Mouse (Mus musculus) MEL-GATA-1-ER (cell line): ENCODE measurements at regions not wholly inside any gene's neighbourhood (a gene's known extent, or its start where the extent isn't known, plus 50 kb on each side); places are given as distances from the start of the nearest gene placed in this dataset.
A peak's percentile ranks its signal among the peaks of the same experiment; 100 is the strongest.

Source experiments
- DNase-seq: peaks from one replicate; pipeline ENCODE4 v3.0.0-alpha.2; 2012; ENCODE audit warnings: low read depth; ENCODE audit errors: extremely low read depth

DNA sequence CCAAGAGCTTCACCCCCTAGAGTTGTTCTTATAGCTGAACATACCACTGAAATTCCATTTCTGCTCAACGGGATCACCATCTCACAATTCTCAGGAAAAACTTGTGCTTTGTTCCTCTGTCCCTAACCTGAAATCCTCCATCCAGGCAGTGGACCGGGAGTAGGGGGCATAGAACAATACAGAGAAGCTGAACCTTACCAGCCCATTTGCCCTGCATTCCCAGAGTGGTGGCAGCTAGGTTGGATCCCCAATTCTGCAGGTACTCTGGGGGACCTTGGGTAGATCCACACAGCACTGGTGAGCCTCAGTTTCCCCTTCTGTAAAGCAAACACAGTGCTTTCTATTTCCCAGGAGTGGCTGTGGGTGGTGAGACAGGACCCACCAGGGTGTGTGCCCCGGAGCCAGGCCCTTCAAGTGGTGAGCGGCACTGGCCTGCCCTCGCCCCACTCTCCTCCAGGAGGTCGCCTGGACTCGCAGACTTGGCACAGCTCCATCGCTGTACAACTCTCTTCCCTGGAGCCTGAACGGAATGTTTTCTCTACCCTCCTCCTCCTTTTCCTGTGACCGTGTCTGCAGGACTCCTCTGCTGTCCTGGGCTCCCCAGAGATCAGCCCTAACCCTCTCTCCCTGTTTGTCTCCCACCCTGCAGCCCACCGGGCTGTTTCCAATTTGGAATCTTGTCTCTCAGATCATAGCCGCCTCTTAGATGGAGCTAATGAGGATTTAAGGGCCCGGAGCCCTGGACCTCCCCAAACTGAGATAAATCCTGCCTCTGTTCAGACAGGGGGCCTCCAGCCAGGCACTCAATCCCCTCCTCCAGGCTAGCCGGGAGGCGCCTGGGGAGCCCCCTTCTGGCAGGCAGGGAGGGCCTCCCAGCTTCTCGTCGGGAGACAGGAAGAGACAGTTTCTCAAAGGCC, 52.3 kb upstream of the Cux1 start:
- no peak for DNase-seq

DNA sequence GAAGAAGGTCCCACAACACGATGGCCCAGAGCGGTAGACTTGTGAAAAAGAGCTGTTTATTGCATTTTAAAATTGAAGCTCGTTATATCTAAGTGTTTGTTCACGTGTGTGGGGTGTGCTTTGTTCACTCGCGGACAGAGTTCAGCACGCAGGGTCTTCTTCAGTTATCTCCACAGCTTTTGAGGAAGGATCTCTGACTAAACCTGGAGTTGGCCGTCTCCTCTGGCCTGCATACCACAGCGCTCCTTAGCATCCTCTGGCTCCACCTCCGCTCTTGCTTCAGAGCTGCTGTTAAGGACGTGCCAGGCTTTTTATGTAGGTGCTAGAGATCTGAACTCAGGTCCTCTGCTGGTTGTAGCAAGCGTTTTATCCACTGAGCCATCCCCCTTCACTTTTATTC, 52.9 kb upstream of the Cux1 start:
- no peak for DNase-seq

DNA sequence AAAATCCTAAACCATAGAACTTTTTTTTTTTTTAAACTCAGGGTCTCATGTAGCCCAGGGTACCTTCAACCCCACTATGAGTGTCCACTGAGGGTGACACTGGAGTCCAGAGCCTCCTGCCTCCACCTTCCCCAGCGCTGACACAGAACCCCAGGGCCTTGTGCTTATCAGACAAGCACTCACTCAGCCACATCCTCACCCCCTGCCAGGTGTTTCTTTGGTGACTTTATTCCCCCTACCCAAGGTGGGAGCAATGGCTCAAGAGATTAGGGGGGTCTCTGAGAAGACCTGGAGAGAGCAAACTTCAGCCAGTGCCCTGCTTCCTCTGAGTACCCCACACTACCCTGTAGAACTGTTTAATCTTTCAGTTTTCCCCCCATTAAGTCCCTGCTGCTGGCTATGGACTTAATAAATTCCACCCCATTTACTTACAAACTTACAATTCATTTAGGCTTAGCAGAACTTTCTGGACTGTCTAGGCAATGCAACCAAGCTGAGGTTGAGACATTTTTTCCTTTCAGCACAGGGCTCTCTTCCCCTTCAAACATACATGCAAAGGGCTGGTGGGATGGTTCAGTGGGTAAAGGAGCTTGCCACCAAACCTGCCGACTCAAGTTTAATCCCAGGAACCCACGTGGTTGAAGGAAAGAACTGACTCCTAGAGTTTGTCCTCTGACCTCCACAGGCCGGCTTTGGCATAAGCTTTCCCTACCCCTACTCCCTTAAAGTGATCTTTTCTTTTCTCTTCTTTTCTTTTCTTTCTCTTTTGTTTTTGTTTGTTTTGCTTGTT, 54.2 kb upstream of the Cux1 start:
- no peak for DNase-seq

DNA sequence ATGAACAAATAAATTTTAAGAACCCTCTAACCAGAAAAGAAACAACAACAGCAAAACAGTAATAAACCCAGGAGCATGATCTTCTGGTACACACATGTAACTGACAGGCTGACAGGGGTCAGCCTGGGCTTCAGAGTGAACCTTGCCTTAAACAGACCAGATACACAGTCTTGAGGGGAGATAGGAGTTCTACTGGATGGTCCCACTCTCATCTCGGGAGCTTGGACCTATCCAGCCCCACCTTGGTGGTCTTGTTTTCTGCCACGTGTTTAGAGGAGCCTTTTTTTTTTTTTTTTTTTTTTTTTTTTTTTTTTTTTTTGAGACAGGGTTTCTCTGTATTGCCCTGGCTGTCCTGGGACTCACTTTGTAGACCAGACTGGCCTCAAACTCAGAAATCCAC, 54.9 kb upstream of the Cux1 start:
- no peak for DNase-seq

DNA sequence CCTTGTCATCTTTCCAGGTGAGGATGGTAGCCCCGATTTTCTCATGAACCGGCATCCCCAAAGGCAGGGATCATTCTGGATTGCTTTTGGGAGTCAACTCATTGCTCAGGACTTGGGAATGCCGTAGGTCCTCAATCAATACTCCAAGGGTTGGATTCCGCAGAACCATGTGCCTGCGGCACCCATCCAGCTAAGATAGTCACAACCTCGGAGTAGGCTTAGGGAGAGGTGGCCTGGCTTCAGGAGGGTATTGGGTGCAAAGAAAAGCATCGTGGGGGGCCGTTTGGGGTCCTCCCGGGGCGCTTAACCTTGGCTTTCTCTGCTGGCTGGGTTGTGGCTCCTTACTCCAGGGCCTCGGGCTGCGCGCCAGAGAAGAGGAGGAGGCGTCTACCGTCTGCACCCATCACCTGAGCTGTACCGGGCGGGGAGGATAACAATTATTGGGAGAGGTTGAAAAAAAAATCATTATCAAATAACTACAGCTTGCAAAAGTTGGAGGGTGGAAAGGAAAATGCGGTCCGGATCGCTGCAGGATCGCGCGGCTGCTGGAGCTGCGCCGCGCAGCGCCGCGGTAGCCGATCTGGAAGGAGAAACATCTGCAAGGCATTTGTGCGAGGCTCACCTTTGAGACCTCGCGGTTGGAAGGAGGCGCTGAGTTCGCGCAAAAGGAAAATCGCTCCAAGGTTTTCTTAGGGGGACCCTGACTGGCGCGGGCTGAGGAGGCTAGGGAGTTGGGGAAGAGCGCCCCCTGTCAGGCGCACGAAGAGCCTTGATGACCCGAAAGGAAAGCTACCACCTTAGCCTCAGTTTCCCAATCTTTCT, 55.6 kb upstream of the Cux1 start:
- peak; percentile 91 for DNase-seq

DNA sequence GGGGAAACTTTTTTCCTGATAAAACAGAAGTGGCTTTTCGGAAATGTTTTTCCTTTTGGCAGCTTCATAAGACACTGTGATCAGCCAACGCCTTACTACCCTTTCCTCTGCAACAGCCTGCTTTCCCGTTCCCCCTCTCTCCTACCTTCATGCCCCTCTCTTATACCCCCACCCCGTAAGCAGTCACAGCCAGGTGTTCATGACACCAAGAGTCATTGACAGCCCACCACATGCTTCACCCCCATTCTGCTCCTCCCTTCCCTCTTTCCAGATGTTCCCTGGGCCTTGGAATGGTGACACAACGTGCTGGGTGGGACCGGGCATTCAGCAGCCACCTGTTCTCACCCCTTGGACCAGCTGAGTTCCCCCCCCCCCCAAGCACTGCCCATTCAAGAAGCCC, 56.5 kb upstream of the Cux1 start:
- DNase-seq: no peak

DNA sequence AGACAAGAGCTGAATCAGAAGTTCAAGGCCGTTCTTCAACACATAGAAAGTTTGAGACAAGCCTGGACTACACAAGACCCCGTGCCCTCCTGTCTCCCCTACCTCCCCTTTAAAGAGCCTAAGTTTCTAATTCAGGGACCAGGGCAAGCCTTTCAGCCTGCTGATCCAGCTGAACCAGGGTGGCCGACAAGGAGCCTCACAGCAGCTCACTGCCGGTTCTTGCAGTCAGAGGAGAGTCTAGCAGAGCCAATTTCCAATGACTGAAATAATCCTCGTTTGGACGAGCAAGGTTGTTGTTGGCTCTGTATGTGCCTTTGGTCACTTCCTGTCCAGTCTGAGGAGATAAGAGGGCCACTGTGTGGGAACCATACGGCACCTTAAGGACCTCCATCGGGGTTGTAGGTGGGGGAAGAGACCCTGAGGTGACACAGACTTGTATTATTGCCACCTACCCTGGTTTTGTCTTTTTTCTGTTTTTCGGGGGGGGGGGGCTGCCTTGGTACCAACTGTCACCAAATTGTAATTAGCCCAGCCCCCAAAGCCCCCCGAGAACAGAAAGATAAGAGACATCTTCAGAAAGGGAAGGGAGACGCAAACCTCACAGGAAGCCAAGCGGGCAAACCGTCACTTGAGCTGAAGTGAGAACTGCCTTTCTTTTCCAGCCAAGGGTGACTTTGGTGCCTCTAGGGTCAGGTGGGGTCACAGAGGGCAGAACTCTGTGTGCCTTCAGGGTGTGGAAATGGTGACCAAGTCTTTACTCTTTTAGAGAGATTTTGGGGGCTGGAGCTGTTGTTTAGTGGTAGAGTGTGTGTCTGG, 58.1 kb upstream of the Cux1 start:
- no peak for DNase-seq

DNA sequence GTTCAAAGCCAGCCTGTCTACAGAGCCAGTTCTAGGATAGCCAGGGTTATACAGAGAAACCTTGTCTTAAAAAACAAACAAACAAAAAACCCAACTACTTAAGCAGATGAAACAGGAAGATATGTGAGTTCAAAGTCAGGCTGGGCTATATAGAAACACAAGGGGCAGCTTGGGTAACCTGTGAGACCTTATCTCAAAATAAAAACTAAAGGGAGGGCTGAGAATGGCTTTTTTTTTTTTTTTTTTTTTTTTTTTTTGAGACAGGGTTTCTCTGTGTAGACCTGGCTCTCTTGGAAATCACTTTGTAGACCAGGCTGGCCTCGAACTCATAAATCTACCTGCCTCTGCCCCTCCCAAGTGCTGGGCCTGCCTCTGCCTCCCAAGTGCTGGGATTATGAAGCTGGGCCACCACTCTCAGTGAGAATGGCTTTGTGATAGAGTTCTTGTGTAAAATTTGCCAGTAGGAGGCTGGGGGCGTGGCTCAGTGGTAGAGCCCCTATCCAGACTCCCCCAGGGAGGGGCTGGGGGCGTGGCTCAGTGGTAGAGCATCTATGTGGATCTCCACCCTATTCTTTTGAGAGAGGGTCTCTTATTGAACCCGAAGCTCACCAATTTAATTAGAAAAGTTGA, 59.0 kb upstream of the Cux1 start:
- peak; percentile 79 for DNase-seq

DNA sequence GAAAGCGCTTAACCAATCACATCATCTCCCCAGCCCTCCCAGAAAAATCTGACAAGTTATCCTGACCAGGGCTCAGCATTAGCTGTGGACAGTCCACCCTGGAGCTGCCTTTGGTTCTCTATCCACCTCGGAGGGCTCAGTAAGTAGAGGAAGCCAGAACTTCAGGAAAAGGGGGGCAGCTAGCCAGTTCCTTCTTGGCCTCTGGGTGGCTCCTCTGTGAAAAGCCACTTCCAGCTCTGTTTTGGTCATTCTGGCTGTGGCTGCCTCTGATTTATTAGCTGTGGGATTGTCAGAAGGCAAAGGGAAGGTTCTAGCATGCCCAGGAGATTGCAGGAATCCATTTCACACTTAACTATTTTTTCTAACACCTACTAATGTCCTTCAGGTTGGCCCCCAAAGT, 59.6 kb upstream of the Cux1 start:
- DNase-seq: no peak

DNA sequence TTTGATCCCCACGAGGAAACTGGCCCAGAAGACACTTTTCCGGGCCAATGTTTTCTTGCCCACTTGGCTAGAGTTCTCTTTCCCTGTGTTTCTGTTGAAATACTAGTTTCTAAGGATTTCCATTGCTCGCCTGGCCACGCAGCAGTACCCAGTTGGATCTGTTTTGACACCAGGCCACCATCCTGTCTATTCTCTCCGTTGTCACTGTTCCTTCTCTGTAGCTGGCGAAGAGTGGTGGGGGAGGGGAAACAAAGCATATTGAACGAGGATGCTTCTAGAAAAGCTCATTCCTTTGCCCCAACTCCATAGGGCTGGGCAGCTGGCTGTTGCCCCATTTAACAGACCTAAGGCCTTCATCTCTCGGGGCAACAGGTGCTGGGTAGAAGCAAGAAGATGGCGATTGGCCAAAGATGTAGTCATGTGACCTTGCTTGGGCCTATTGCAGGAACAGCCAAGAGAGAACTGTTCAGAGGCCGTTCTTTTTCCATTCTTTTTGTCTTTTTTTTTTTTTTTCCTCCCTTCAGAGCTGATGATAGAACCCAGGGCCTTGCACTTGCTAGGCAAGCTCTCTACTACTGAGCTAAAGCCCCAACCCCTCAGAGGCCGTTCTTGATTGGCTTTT, 60.5 kb upstream of the Cux1 start:
- peak; percentile 82 for DNase-seq

DNA sequence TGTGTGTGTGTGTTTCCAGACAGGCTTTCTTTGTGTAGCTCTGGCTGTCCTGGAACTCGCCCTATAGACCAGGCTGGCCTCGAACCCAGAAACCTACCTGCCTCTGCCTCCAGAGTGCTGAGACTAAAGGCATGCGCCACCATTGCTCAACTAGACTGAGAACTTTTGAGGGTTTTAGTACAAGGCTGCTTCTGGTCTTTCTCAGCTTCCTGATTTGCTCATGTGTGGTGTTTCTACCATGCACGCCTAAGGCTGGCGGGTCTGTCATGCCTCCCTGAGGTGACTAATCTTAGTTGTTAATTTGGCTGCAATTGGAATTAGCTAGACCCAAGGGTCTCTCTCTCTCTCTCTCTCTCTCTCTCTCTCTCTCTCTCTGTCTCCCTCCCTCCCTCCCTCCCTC, 61.2 kb upstream of the Cux1 start:
- no peak for DNase-seq

DNA sequence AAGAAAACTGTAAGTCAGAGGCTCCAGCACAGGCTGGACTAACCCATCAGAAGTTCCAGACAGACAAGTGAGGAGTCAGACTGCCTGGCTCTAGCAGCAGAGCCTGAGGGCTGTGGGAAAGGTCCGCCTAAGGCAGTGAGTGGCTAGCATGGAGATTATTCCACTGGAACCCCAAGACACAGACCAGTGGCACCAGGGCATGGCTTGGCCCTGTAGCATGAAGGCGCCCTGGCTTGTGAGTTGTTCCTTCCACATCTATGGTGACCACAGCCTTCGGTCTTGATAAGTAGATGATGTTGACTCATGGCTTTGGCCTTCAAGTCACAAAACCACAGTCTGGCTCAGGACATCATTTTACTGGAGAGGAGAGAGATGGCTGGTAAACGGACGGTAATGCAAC, 60.7 kb upstream of the Myl10 start:
- no peak for DNase-seq

DNA sequence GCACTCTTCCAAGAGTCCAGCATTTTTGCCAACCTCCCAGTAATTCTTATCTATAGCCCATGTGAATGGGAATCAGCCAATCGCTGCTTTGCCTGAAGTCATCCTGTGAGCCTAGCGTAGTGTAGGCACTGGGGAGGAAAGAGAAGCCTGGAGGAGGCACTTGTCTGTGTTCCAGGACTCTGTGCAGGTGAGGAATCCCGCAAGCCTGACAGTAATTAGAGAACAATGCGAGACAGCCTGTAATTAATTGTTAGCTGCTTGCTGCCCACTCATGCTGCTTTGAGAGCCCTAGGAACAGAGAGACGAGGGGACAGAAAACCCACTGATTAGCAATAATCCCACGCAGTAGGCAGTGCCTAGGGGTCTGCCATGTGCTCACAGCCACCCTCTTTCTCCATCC, 59.0 kb upstream of the Myl10 start:
- no peak for DNase-seq

DNA sequence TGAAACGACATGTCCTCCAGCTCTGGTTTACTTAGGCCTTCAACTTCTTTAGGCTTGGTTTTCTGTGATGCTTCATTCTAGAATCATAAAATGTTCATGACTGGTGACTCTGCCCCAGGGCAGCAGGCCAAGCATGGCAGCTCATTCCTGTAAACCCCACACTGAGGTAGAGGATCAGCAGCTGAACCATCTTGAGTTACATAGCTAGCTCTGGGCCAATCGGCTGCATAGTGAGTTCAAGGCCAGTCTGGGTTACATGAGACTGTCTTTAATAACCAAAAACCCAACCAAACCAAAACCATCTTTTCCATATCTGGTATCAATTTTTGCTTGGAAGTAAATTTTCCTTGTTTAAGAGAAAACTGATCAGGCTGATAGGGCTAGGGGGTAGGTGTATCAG, 57.8 kb upstream of the Myl10 start:
- no peak for DNase-seq

DNA sequence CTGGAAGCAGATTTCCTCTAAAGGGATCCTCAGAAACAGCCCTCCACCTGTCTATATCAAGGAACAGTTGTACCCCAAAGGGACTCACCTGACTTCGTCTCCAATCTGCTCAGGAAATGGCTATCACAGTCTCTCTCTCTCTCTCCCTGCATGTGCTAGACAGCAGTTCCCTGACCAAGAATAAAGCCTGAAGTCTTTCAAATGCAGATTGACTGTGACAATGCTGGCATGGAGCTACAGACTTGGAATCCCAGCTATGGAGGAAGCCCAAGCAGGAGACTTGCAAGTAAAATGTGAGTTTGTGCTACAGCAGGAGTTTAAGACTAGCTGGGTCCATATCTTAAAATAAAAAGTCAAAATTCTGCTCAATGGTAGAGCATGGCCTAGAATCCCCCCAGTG, 56.5 kb upstream of the Myl10 start:
- no peak for DNase-seq

DNA sequence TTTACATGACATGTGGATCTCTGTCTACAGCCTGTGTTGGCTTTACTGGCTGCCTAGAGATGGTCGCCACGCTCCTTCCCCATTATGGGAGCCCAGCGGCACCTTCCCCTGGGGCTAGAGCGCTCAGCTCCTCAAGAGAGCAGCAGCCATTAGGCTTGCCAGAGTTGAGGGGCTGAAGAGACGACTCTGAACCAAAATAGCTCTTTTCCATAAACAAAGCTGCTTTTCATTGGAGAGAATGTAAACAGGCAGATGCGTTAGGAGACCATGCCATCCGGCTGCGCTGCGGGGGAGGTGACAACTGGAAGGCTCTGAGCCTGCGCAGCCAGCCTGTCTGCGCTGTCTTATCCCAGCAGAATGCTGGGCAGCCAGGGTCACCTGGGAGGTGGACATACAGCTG, 55.1 kb upstream of the Myl10 start:
- DNase-seq: no peak

DNA sequence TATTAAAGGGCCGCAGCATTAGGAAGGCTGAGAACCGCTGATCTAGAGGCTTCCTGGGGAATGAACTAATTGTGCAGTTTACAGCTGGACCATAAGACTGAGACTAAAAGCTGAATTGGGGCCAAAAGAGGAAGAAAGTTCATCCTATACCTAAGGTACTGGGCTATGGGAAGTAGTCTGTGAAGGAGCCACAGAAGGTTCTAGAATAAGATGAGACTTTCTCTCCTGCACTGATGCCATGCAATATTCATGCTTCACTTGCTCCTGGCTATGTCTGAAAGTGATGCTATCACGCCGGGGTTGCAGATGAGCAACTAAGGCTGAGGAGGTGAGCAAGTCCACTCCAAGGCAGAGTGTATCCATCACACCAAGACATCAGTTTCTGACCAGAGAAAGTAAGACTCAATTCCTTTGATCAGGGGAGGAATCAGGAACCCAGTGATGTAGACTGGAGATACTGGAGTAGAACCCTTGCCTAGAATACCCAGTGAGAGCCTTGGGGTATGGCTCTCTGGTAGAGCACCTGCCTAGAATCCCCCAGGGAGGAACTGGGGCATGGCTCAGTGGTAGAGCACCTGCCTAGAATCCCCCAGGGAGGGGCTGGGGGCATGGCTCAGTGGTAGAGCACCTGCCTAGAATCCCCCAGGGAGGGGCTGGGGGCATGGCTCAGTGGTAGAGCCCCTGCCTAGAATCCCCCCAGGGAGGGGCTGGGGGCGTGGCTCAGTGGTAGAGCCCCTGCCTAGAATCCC, 51.9 kb upstream of the Myl10 start:
- no peak for DNase-seq

DNA sequence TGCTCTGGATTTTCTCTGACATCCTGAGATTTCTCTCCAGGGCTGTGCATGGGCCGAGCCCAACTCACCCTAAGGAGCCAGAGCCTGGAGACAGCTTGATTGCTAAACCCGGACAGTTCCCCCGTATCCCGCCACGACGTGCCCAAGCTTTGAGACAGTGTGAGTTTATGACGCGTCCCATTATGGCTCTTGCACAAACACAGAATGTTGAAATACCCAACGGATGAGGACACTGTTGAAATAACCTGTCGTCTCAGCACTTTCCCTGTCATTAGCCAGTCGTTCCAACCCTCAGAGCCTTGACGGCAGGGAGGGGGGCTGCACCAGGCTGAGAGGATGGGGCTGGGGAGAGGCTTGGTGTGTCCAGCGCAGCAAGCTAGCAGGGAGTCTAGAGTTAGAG, 50.7 kb upstream of the Myl10 start:
- DNase-seq: no peak
